Mouse (Mus musculus): ENCODE measurements at regions not wholly inside any gene's neighbourhood (a gene's known extent, or its start where the extent isn't known, plus 50 kb on each side); places are given as distances from the start of the nearest gene placed in this dataset.

GRCm38 (mm10) chr7:36538111-36538510 is 159.8 kb upstream of the Tshz3 start:
- TF ChIP-seq CTCF (IDR thresholded peaks at IDR 0.05; ENCODE audit: low read depth, low read length) (no peak), GATA1 (IDR thresholded peaks at IDR 0.05; ENCODE audit: borderline replicate concordance, low read length) (no peak), POLR2AphosphoS5 (IDR thresholded peaks at IDR 0.05; ENCODE audit: insufficient replicate concordance, low read depth, low read length) (no peak), GATA2 (IDR thresholded peaks at IDR 0.05; ENCODE audit: borderline replicate concordance, low read depth, low read length) (no peak), TAL1 (conservative IDR thresholded peaks at IDR 0.05; ENCODE audit: low read depth, low read length) (no peak)

All from G1E (cell line).